Mouse (Mus musculus) hindbrain, embryonic 15.5 days (tissue): Measurements from ENCODE around the gene Asic3. TPM values are rescaled to one million over a fixed set of nuclear protein-coding genes. Genes with fewer than 3 reads are reported as not detected.

Source experiments
- ATAC-seq: fragments of 200-750 bp; cut with Nextera tagmentation; 2 replicates; pipeline ENCODE4 v1.8.0; 2017; ENCODE audit warnings: low read depth, moderate number of reproducible peaks, moderate TSS enrichment; ENCODE audit not compliant: low FRiP score
- H3K27ac ChIP-seq: fragments of 300-500 bp; sonication (generic); replicated peaks from 2 replicates; pipeline ENCODE4 v1.5.1; 2015; ENCODE audit warnings: mild to moderate bottlenecking, inconsistent platforms
- H3K27me3 ChIP-seq: fragments of 300-500 bp; sonication (generic); 2 replicates; pipeline ENCODE4 v1.6.1; 2015; ENCODE audit warnings: control low read depth, inconsistent platforms
- H3K36me3 ChIP-seq: fragments of 300-500 bp; sonication (generic); 2 replicates; pipeline ENCODE4 v1.6.1; 2015; ENCODE audit warnings: control low read depth, inconsistent platforms
- H3K4me1 ChIP-seq: fragments of 300-500 bp; sonication (generic); replicated peaks from 2 replicates; pipeline ENCODE4 v1.6.1; 2015; ENCODE audit warnings: control low read depth, inconsistent platforms
- H3K4me2 ChIP-seq: fragments of 300-500 bp; sonication (generic); 2 replicates; pipeline ENCODE4 v1.6.1; 2015; ENCODE audit warnings: moderate library complexity, mild to moderate bottlenecking, inconsistent platforms
- H3K4me3 ChIP-seq: fragments of 300-500 bp; sonication (generic); 2 replicates; pipeline ENCODE4 v1.5.1; 2015; ENCODE audit warnings: mild to moderate bottlenecking, inconsistent platforms
- H3K9ac ChIP-seq: fragments of 300-500 bp; sonication (generic); 2 replicates; pipeline ENCODE4 v1.6.1; 2015; ENCODE audit warnings: inconsistent platforms
- H3K9me3 ChIP-seq: fragments of 300-500 bp; sonication (generic); 2 replicates; pipeline ENCODE4 v1.6.1; 2016; ENCODE audit warnings: control low read depth, inconsistent platforms
- WGBS: fragments of 180-500 bp; shearing (Covaris S2); methylation state at CpG from one replicate; pipeline ENCODE4 v1.1.7; 2015; 5-methylcytosine and 5-hydroxymethylcytosine counted together
- polyA plus RNA-seq: library from polyadenylated mRNA; unstranded; fragments of >200 nt; fragmentation: Nextera tagmentation; extraction: Ambion mirVana; gene quantifications from 2 replicates; pipeline ENCODE4 v1.2.1, GENCODE M21; 2015

Asic3 gene
- 0.88 and 1.4 TPM in 2 replicates for polyA plus RNA-seq

- no peak within 1 kb of the TSS for H3K4me2 ChIP-seq
- ATAC-seq, result no peak
- 50% methylated on average over 11 of the region's 11 CpGs for WGBS
- H3K9ac ChIP-seq, result no peak within 1 kb of the TSS
- H3K4me1 ChIP-seq, result peaks cover 9% of the 10 kb centered on the region
- no peak within 1 kb of the TSS for H3K27ac ChIP-seq
- no peaks in the 10 kb centered on the region for H3K9me3 ChIP-seq
- H3K36me3 ChIP-seq, result no peaks in the 10 kb centered on the region
- H3K4me3 ChIP-seq, result no peak within 1 kb of the TSS
- no peaks in the 10 kb centered on the region for H3K27me3 ChIP-seq
Observed at GRCm38 (mm10) chr5:24413042-24413693, at the start of gene Asic3. Gene Asic3, plus strand, starts transcription at chr5:24413392.

DNA sequence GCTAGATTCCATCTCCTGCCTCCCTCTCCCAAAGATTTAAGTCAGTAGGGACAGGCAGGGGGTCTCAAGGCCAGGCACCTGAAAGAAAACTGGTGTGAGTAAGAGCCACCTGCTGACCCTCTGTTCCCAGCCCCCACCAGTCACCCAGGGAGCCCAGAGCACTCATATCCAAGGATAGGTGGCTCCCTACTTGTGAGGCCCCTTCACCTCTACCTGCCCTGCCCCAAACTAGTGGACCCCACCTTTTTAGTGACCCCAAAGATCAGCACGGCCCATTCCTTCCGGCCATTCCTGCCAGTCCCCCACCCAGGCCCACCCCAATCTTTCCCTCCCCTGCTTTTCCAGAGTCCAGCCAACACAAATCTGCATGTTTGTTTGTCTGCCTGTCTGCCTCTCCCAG lies 49.7 kb upstream of the Asic3 start:
- H3K4me1 ChIP-seq, result peaks cover 7% of the 10 kb centered on the region
- no peaks in the 10 kb centered on the region for H3K27me3 ChIP-seq
- ATAC-seq, result no peak
- no peak overlapping the region for H3K4me2 ChIP-seq
- no peaks in the 10 kb centered on the region for H3K9me3 ChIP-seq
- 91% methylated on average over 2 of the region's 2 CpGs for WGBS
- no peak overlapping the region for H3K27ac ChIP-seq
- H3K36me3 ChIP-seq, result no peaks in the 10 kb centered on the region
- no peak overlapping the region for H3K9ac ChIP-seq
- H3K4me3 ChIP-seq, result no peak overlapping the region

DNA sequence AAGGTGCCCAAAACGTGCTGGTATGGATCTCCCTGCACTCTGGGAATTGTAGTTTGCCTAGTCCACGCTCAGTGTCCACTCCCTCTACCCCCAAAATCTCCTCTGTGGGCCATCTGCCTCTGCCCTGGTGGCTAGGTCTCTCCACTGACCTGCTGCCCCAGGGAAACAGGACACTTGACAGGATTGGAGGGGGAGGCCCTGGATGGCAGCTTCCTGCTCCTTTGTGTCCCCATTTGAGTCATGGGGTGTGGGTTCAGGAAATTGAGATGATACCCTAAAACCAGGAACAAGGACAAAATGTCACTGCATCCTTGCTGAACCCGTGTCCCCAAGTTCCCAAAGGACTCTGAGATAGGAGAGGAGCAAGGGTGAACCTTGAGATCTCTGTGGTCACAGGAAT lies 49.1 kb upstream of the Asic3 start:
- no peaks in the 10 kb centered on the region for H3K9me3 ChIP-seq
- H3K9ac ChIP-seq, result no peak overlapping the region
- no peaks in the 10 kb centered on the region for H3K27me3 ChIP-seq
- H3K4me2 ChIP-seq, result no peak overlapping the region
- H3K36me3 ChIP-seq, result no peaks in the 10 kb centered on the region
- ATAC-seq, result no peak
- H3K4me3 ChIP-seq, result no peak overlapping the region
- 63% methylated on average over 3 of the region's 3 CpGs for WGBS
- H3K4me1 ChIP-seq, result peaks cover 7% of the 10 kb centered on the region
- no peak overlapping the region for H3K27ac ChIP-seq

DNA sequence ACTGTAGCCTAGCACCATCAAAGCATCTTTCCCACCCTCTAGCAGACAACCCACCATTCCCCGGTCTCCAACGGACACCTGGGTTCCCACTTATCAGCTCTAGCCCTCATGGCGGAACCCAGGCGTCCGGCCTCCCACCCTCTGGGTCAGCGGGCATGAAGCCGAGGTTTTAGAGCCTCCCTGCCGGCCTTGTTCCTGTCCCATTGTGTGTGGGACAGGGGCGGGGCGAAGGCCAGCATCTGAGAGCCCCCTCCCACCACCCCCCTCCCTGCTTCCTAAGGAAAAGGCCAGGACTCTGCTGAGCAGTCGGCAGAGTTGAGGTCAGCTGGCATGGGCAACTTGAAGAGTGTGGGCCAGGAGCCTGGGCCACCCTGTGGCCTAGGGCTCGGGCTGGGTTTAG lies 48.7 kb upstream of the Asic3 start, which contains the start of gene Nos3:
Nos3 (plus strand) TSS at position 303 of the 400 bp plus-strand sequence.
- H3K4me2 ChIP-seq, result no peak within 1 kb of the TSS
- peaks cover 7% of the 10 kb centered on the region for H3K4me1 ChIP-seq
- 31% methylated on average over 12 of the region's 12 CpGs for WGBS
- H3K36me3 ChIP-seq, result no peaks in the 10 kb centered on the region
- H3K9ac ChIP-seq, result peak within 1 kb of the TSS; percentile 21; the same call in 1 of the 2 replicates
- no peaks in the 10 kb centered on the region for H3K9me3 ChIP-seq
- no peaks in the 10 kb centered on the region for H3K27me3 ChIP-seq
- no peak for ATAC-seq
- peak within 1 kb of the TSS; percentile 30; the same call in 1 of the 2 replicates for H3K27ac ChIP-seq
- H3K4me3 ChIP-seq, result peak within 1 kb of the TSS; percentile 13

- Histone ChIP-seq H3K27ac (peak overlapping the region; percentile 30; the same call in 1 of the 2 replicates), H3K4me3 (peak overlapping the region; percentile 13), H3K4me1 (peaks cover 7% of the 10 kb centered on the region), H3K9me3 (no peaks in the 10 kb centered on the region), H3K9ac (peak overlapping the region; percentile 21; the same call in 1 of the 2 replicates), H3K36me3 (no peaks in the 10 kb centered on the region), H3K4me2 (no peak overlapping the region), H3K27me3 (no peaks in the 10 kb centered on the region)
- 84% methylated on average over 10 of the region's 10 CpGs for WGBS
- no peak for ATAC-seq
Observed at GRCm38 (mm10) chr5:24364963-24365362, 48.2 kb upstream of the Asic3 start.

- H3K4me1 ChIP-seq, result peaks cover 6% of the 10 kb centered on the region
- WGBS, result 55% methylated on average over 5 of the region's 5 CpGs
- H3K27me3 ChIP-seq, result no peaks in the 10 kb centered on the region
- no peak for ATAC-seq
- H3K4me2 ChIP-seq, result no peak overlapping the region
- peak overlapping the region; percentile 12; the same call in 1 of the 2 replicates for H3K4me3 ChIP-seq
- no peaks in the 10 kb centered on the region for H3K36me3 ChIP-seq
- no peak overlapping the region for H3K9ac ChIP-seq
- no peak overlapping the region; the same call in 1 of the 2 replicates for H3K27ac ChIP-seq
- H3K9me3 ChIP-seq, result no peaks in the 10 kb centered on the region
Observed at GRCm38 (mm10) chr5:24365528-24365927, 47.7 kb upstream of the Asic3 start.

GRCm38 (mm10) chr5:24366426-24366825 lies 46.8 kb upstream of the Asic3 start:
- H3K27me3 ChIP-seq, result no peaks in the 10 kb centered on the region
- 83% methylated on average over 9 of the region's 9 CpGs for WGBS
- H3K4me2 ChIP-seq, result no peak overlapping the region
- ATAC-seq, result no peak
- H3K4me1 ChIP-seq, result no peaks in the 10 kb centered on the region
- H3K9me3 ChIP-seq, result no peaks in the 10 kb centered on the region
- no peak overlapping the region for H3K27ac ChIP-seq
- H3K36me3 ChIP-seq, result no peaks in the 10 kb centered on the region
- no peak overlapping the region for H3K4me3 ChIP-seq
- no peak overlapping the region for H3K9ac ChIP-seq

DNA sequence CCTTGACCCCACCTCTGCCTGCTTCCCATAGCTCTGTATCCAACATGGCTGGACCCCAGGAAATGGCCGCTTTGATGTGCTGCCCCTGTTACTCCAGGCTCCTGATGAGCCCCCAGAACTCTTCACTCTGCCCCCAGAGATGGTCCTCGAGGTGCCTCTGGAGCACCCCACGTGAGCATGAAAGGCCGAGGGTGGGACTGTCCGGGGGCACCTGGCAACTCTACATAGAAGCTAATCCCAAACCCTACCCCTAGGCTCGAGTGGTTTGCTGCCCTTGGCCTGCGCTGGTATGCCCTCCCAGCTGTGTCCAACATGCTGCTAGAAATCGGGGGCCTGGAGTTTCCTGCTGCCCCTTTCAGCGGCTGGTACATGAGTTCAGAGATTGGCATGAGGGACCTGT lies 43.4 kb upstream of the Asic3 start:
- Histone ChIP-seq H3K4me3 (no peak overlapping the region), H3K4me2 (no peak overlapping the region), H3K27me3 (no peaks in the 10 kb centered on the region), H3K4me1 (no peaks in the 10 kb centered on the region), H3K36me3 (no peaks in the 10 kb centered on the region), H3K27ac (no peak overlapping the region), H3K9me3 (no peaks in the 10 kb centered on the region), H3K9ac (no peak overlapping the region)
- WGBS, result 86% methylated on average over 9 of the region's 9 CpGs
- no peak for ATAC-seq

DNA sequence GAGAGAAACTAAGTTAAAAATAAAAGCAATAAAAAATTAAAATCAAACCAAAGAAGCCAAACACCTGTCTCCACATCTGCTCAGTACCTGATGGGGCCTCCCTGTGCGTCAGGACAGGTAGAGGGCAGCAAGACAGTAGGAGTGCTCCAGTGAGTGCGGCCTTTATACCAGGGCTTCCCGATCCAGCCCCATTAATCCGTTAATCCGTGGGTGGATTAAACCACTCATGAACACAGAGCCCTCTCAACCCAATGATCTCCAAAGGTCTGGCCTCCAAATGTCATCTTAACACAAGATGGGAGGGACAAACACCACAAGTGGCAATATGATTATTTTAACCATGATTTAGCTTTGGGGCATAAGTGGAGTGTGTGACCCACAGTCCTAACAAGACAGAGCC lies 39.4 kb upstream of the Asic3 start:
- H3K9me3 ChIP-seq, result no peaks in the 10 kb centered on the region
- H3K27ac ChIP-seq, result no peak overlapping the region
- H3K4me3 ChIP-seq, result no peak overlapping the region
- no peaks in the 10 kb centered on the region for H3K27me3 ChIP-seq
- WGBS, result 81% methylated on average over 5 of the region's 5 CpGs
- H3K9ac ChIP-seq, result no peak overlapping the region
- ATAC-seq, result no peak
- no peak overlapping the region for H3K4me2 ChIP-seq
- H3K36me3 ChIP-seq, result no peaks in the 10 kb centered on the region
- no peaks in the 10 kb centered on the region for H3K4me1 ChIP-seq

DNA sequence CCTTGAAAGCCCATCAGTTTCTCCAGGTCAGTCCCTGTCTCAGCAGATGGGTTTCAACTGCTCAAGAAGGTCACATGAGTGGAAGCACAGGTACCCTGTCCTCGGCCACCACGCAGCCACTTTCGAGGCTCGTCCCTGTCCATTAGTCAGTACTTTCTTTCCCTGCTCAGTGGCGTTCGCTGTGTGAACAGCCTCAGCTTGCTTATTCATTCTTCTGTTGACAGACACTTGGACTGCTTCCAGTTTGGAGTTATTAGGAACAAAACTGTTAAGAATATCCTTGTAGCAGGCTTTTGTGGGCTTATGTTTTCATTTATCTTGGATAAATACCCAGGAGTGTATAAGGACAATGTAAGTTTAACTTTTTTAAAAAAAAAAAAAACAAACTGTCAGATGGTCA lies 39.0 kb upstream of the Asic3 start:
- H3K9me3 ChIP-seq, result no peaks in the 10 kb centered on the region

GRCm38 (mm10) chr5:24374666-24375328 lies 38.4 kb upstream of the Asic3 start:
- no peak for ATAC-seq
- Histone ChIP-seq H3K9me3 (no peaks in the 10 kb centered on the region), H3K27ac (no peak overlapping the region), H3K9ac (no peak overlapping the region), H3K4me1 (no peaks in the 10 kb centered on the region), H3K4me3 (no peak overlapping the region), H3K36me3 (no peaks in the 10 kb centered on the region), H3K27me3 (no peaks in the 10 kb centered on the region), H3K4me2 (no peak overlapping the region)
- 75% methylated on average over 7 of the region's 7 CpGs for WGBS

More for the DNA sequence above, 39.0 kb upstream of the Asic3 start:
- no peak for ATAC-seq
- 39% methylated on average over 6 of the region's 6 CpGs for WGBS
- Histone ChIP-seq H3K27me3 (no peaks in the 10 kb centered on the region), H3K9ac (no peak overlapping the region), H3K4me3 (no peak overlapping the region), H3K36me3 (no peaks in the 10 kb centered on the region), H3K4me1 (no peaks in the 10 kb centered on the region), H3K27ac (no peak overlapping the region), H3K4me2 (no peak overlapping the region)

- Histone ChIP-seq H3K27ac (no peak overlapping the region), H3K36me3 (no peaks in the 10 kb centered on the region), H3K4me3 (no peak overlapping the region), H3K9ac (no peak overlapping the region), H3K27me3 (no peaks in the 10 kb centered on the region), H3K4me1 (peaks cover 13% of the 10 kb centered on the region), H3K9me3 (no peaks in the 10 kb centered on the region), H3K4me2 (no peak overlapping the region)
- WGBS, result 82% methylated on average over 2 of the region's 2 CpGs
- ATAC-seq, result no peak
Observed at GRCm38 (mm10) chr5:24378700-24379099, 34.5 kb upstream of the Asic3 start.
